Mouse (Mus musculus): Measurements from ENCODE around the gene Psip1.
"Not testable (repeated sequence)": the region's sequence is repeated elsewhere in the genome, so short reads cannot be mapped to it uniquely, and the experiment has no call there.

The Psip1 gene

GRCm38 (mm10) chr4:83501037-83501430 is 14.8 kb upstream of the Psip1 start:
- no peak for DNase-seq (ENCODE audit: low spot score in 2 of 2)

DNA sequence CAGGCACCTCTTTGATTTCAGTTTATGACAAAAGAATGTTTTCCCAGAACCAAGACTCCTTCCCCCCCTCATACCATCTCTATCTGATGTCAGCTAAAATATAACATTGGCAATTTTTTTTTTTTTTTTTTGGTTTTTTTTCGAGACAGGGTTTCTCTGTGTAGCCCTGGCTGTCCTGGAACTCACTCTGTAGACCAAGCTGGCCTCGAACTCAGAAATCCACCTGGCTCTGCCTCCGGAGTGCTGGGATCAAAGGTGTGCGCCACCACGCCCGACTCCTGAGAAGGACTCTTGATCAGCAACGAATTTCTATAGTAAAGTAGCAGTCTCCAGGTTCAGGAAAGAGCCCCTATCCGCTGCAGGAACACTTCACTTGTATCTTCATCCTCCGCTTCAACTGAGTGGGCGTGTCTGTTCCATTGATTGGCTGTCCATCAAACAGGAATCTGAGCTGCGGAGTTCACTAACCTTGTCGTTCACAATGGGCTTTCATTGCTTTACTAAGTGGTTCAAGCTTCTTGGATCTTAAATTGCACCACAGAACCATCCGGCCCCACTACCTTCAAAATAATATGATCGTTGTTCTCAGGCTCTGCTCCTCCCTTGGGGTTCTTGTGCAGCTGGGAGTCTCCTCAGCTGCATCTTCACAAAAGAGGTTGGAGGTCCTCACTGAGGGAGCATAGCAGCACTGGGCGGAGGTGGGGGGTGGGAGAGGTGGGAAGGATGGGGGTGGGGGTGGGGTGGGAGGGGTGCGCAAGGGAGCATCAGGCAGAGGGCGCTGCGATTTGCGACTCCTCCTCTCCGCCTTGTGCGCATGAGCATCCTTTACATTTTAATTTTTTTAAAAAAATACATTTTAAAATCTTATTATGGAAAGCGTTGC is 14.1 kb upstream of the Psip1 start:
- DNase-seq (ENCODE audit: low spot score in 2 of 2), result no peak

GRCm38 (mm10) chr4:83497013-83497412 is 10.8 kb upstream of the Psip1 start:
- DNase-seq (ENCODE audit: low spot score in 2 of 2), result not testable (repeated sequence)

DNA sequence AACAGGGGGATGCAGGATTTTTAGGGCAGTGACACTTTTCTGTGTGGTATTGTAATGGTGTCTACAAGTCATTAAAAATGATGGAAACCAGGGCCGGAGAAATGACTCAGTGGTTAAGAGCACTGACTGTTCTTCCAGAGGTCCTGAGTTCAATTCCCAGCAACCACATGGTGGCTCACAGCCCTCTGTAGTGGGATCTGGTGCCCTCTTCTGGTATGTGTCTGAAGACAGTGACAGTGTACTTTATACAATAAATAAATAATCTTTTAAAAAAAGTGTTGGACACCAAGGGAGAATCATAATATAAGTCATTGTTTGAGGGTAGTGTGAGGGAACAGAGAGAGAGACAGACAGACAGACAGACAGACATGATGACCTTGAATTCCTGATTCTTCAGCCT is 6.9 kb upstream of the Psip1 start:
- DNase-seq (ENCODE audit: low spot score in 2 of 2), result no peak

DNA sequence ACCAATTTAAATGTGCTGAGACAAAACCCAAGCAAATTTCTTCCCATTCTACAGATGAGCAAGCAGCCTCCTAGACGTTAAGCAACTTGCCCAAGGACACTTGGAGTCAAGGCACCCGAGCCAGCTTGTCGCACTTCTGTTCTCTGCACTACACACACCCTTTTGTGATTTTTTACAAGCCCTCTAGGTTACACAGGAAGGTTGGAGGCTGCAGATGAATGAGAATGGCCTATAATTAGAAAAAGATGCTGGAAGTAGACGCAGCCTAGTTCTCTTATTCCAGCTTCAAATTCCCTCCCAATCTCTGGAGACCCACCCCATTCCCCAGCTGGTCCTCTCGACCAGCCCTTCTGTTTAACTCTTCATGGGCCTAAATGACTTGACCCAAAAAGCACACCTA is 2.9 kb upstream of the Psip1 start:
- DNase-seq (ENCODE audit: low spot score in 2 of 2), result no peak

GRCm38 (mm10) chr4:83485735-83486116 is 533 bp downstream of the Psip1 start:
- peak; percentile 80 to 85 for DNase-seq (ENCODE audit: low spot score in 2 of 2)

GRCm38 (mm10) chr4:83485250-83485649 is 1.0 kb downstream of the Psip1 start:
- no peak for DNase-seq (ENCODE audit: low spot score in 2 of 2)

DNA sequence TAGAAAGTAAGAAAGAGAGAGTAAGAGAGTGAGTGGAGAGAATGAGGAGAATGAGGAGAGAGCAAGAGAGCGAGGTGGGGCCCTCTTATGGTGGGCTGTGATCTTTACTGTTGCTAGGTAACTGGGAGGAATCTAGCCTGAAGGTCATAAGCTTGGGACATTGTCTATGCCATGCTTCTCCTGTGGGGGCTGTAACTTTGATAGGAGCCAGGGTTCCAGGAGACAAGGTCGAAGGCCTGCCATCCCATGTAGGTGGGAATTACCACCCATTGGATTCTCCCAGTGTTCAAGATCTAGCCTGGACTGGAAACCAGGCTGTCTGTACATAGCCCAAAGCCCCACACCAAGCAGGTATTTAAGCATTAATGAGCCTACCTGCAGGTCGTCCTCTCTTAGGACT is 18.1 kb downstream of the Psip1 start:
- DNase-seq (ENCODE audit: low spot score in 2 of 2), result no peak

GRCm38 (mm10) chr4:83467615-83468014 is 18.6 kb downstream of the Psip1 start:
- DNase-seq (ENCODE audit: low spot score in 2 of 2), result no peak

- no peak for DNase-seq (ENCODE audit: low spot score in 2 of 2)
Measured at GRCm38 (mm10) chr4:83464827-83465226, 21.4 kb downstream of the Psip1 start.

- DNase-seq (ENCODE audit: low spot score in 2 of 2), result no peak
Measured at GRCm38 (mm10) chr4:83460106-83460505, 26.2 kb downstream of the Psip1 start.

DNA sequence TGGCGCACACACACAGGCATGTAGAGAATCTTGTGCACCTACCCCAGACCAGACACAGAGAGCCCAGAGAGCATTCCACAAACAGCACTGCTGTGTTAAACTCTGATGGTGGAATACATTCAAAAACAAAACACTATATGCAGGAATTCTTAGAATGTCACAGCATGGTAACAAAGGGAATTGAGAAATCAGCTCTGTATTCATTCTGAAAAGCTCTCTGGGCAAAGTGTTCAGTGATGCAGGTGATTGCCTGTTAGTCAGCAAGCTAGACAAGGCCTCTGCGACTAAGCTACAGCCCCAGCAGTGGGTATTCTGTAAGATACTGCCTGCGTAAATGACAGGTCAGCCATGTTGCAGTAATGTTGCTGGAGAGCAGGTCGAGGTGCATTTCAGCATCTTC is 35.5 kb downstream of the Psip1 start:
- DNase-seq (ENCODE audit: low spot score in 2 of 2), result no peak

DNA sequence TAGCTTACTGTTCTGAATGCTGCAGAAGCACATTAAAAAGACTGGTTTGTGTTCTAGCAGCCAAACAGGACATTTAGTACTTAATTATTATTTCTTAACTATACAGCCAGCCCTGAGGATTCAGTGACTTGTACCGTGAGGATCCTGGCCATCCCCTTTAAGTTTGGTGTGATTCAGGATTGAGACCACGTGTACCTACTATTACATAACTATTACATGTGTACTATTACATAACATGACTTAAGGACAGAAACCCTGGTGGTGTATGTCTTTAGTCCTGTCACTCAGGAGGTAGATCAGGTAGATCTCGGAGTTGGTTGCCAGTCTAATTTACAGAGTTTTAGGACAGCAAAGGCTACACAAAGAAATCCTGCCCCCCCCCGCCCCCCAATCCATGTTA is 45.2 kb downstream of the Psip1 start:
- no peak for DNase-seq (ENCODE audit: low spot score in 2 of 2)

GRCm38 (mm10) chr4:83439045-83439444 is 47.2 kb downstream of the Psip1 start:
- DNase-seq (ENCODE audit: low spot score in 2 of 2), result no peak

DNA sequence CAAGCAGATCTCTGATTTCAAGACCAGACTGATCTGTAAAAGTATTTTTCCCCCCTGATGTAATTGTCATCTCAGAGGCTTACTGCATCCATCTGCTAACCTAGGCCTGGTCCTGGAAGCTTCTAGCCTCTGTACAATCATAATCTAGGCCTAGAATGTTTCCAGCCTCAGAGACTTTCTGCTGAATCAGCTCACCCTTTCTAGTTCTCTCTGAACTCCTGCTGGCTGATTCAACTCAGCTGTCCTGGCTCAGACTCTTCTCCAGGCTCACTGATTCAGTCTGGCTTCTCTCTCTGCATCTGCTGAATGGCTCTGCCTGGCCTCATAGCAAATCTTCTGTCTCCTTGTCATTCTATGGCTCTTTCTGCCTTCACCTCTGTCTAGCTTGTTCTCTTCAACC is 48.1 kb downstream of the Psip1 start:
- no peak for DNase-seq (ENCODE audit: low spot score in 2 of 2)

DNA sequence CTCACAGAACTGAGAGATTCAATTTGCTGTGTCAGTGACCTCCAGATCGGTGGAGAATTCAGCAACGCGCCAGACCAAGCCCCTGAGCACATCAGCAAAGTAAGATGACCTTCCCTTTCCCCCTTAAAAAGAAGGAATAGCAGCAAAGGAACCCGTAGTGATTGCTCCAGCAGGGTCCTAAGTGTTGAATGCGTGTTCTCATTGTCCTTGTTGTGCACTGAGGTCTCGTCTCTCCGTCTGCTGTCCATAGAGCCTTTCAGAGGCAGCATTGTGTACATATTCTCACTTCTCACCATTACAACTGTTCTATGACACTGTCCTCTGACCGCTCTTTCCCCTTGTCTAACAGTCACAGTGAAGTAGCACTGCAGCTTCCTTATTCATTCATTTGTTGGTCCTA is 49.9 kb downstream of the Psip1 start:
- no peak for DNase-seq (ENCODE audit: low spot score in 2 of 2)

- DNase-seq (ENCODE audit: low spot score in 2 of 2), result no peak
Measured at GRCm38 (mm10) chr4:83432901-83433300, 53.4 kb downstream of the Psip1 start.

DNA sequence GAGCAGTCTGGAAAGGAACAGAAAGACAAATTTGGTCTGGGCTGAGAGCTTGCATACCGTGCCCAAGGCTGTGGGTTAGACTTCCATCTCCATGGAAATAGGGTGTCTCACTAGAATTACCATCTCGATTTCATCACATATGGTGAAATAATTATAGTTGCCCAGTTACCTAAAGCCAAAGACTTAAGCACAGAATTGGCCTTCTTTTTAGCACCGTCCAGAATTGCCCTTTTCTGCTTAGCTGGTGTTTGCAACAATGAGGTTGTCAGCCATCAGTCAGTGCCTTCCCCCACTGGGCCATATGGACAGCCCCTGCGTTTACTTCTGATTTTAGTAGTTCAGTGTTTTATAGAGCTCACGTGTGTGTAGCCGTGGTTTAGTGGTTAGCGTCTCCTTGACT is 54.3 kb downstream of the Psip1 start:
- DNase-seq (ENCODE audit: low spot score in 2 of 2), result no peak

DNA sequence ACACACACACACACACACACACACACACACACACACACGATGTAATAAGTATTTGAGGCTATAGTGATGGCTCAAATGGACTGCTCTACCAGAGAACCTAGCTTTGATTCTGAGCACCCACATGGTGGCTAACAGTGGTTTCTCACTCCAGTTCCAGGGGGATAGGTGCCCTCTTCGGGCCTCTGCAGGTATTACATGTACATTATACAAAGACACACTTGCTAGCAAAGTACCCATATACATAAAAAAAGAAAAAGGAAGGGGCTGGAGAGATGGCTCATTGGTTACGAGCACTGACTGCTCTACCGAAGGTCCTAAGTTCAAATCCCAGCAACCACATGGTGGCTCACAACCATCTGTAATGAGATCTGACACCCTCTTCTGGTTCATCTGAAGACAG is 57.4 kb downstream of the Psip1 start:
- no peak for DNase-seq (ENCODE audit: low spot score in 2 of 2)

GRCm38 (mm10) chr4:83427696-83428095 is 58.6 kb downstream of the Psip1 start:
- no peak for DNase-seq (ENCODE audit: low spot score in 2 of 2)

- no peak for DNase-seq (ENCODE audit: low spot score in 2 of 2)
Measured at GRCm38 (mm10) chr4:83427141-83427540, 59.1 kb downstream of the Psip1 start.

- DNase-seq (ENCODE audit: low spot score in 2 of 2), result no peak
Measured at GRCm38 (mm10) chr4:83425119-83425518, 61.1 kb downstream of the Psip1 start.

GRCm38 (mm10) chr4:83423641-83424040 is 62.6 kb downstream of the Psip1 start:
- DNase-seq (ENCODE audit: low spot score in 2 of 2), result no peak

- DNase-seq (ENCODE audit: low spot score in 2 of 2), result no peak
Measured at GRCm38 (mm10) chr4:83418781-83419180, 67.5 kb downstream of the Psip1 start.

Measured in right cerebral cortex, postnatal 36 days (tissue).